Mouse (Mus musculus): ENCODE measurements around the gene Psmd3.

DNA sequence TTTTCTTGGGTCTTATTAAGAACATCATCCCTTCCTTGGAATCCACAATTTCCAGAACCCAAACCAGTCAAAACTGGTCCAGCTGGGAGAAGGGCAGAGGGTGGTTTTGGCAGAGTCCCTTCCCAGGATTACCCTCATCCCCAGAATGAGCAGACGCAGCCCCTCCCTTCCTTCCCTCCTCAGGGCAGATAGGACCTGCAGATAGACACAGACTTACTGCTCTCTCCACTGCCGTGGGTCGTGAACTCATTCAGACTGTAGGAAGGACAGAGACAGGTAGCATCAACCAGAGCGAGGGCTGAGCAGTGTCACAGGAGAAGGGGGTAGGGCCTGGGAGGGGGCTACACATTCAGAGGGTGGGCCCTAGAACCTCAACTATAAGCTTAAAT lies 28.7 kb downstream of the Psmd3 start:
- TF ChIP-seq CTCF (IDR thresholded peaks at IDR 0.05; ENCODE audit: low read depth, low read length) (no peak), POLR2A (IDR thresholded peaks at IDR 0.05; ENCODE audit: extremely low read depth, insufficient read depth, low read length) (no peak)

Measured in liver, adult 2 months (tissue).